Mouse (Mus musculus) C2C12 (cell line): ENCODE data around the gene Cngb1.

Experiments
- CEBPB ChIP-seq: IDR thresholded peaks from one replicate; pipeline ENCODE4 v1.6.1; 2011; ENCODE audit warnings: low read depth, mild to moderate bottlenecking, control low read depth, moderate library complexity
- CTCF ChIP-seq: IDR thresholded peaks from one replicate; pipeline ENCODE4 v1.5.1; 2011; ENCODE audit not compliant: control insufficient read depth, insufficient read depth, insufficient read length
- FOSL1 ChIP-seq: IDR thresholded peaks from one replicate; pipeline ENCODE4 v1.8.0; 2011; ENCODE audit warnings: mild to moderate bottlenecking, low read length; ENCODE audit not compliant: poor library complexity, insufficient read depth, severe bottlenecking
- MAX ChIP-seq: IDR thresholded peaks from one replicate; pipeline ENCODE4 v1.6.1; 2011; ENCODE audit warnings: mild to moderate bottlenecking, control low read depth
- MYOD1 ChIP-seq: IDR thresholded peaks from one replicate; pipeline ENCODE4 v1.6.1; 2011; ENCODE audit warnings: low read depth; ENCODE audit not compliant: control insufficient read depth, insufficient read length
- MYOG ChIP-seq: IDR thresholded peaks from one replicate; pipeline ENCODE4 v1.6.1; 2011; ENCODE audit not compliant: control insufficient read depth, insufficient read length; ENCODE audit errors: extremely low read depth
- USF1 ChIP-seq: IDR thresholded peaks from one replicate; pipeline ENCODE4 v1.6.1; 2011; ENCODE audit warnings: low read depth, mild to moderate bottlenecking, control low read depth, moderate library complexity

GRCm38 (mm10) chr8:95204039-95204380 is 102.4 kb downstream of the Cngb1 start:
- TF ChIP-seq CEBPB, result no peak
- TF ChIP-seq CTCF, result peak; percentile 59
- no peak for TF ChIP-seq USF1
- TF ChIP-seq MYOG, result no peak
- TF ChIP-seq MAX, result no peak
- no peak for TF ChIP-seq MYOD1
- TF ChIP-seq FOSL1, result no peak
